Mouse (Mus musculus): Measurements from ENCODE around the gene Fabp1. TPM values are rescaled to one million over a fixed set of nuclear protein-coding genes. Genes with fewer than 3 reads are reported as not detected.

Gene Fabp1
- total and polyA plus RNA-seq, 2 experiments from 2014 or later: not detected

DNA sequence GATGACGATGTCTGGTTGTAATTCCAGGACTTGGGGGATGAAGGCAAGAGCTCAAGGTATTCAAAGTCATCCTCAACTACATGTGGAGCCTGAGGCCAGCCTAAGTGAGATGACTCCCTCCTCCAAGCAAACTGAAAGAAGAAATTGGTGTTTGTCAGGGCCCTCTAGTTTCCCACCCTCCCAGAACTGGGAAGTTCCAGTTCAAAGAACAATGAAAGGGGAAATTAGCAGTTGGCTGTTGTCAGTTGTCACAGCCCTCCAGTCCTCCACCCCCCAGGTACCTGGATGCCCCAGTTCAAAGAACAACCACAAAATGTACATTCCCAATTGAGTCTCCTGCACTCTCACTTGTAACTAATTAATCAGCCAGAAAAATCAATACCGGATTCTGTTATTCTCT lies 9.1 kb downstream of the Fabp1 start:
- Histone ChIP-seq H3K9ac (replicated peaks; ENCODE audit: low read length) (no peak overlapping the region), H3K4me1 (ENCODE audit: insufficient read depth, low read length) (no peaks in the 10 kb centered on the region), H3K4me3 (ENCODE audit: low read length) (no peak overlapping the region), H3K27me3 (ENCODE audit: insufficient read depth, low read length) (no peaks in the 10 kb centered on the region), H3K27ac (no peak overlapping the region), H3K9me3 (ENCODE audit: low read length) (no peaks in the 10 kb centered on the region), H3K4me2 (ENCODE audit: low read depth, low read length) (no peak overlapping the region), H3K36me3 (ENCODE audit: insufficient read depth, low read length) (no peaks in the 10 kb centered on the region)
- WGBS: 78% methylated on average over 2 of the region's 2 CpGs
- no peak for DNase-seq (ENCODE audit: low spot score)
- no peak for ATAC-seq
- no peak for TF ChIP-seq CTCF (IDR thresholded peaks at IDR 0.05; ENCODE audit: low read depth)

GRCm38 (mm10) chr6:71211917-71212316 lies 12.3 kb downstream of the Fabp1 start:
- H3K4me3 ChIP-seq (ENCODE audit: low read length): no peak overlapping the region
- no peak for ATAC-seq
- DNase-seq (ENCODE audit: low spot score): no peak
- no peaks in the 10 kb centered on the region for H3K4me1 ChIP-seq (ENCODE audit: insufficient read depth, low read length)
- TF ChIP-seq CTCF (IDR thresholded peaks at IDR 0.05; ENCODE audit: low read depth): no peak
- no peaks in the 10 kb centered on the region for H3K9me3 ChIP-seq (ENCODE audit: low read length)
- no peaks in the 10 kb centered on the region for H3K27me3 ChIP-seq (ENCODE audit: insufficient read depth, low read length)
- no peaks in the 10 kb centered on the region for H3K36me3 ChIP-seq (ENCODE audit: insufficient read depth, low read length)
- H3K27ac ChIP-seq: no peak overlapping the region
- WGBS: 50% methylated on average over 7 of the region's 7 CpGs
- H3K4me2 ChIP-seq (ENCODE audit: low read depth, low read length): no peak overlapping the region
- H3K9ac ChIP-seq (replicated peaks; ENCODE audit: low read length): no peak overlapping the region

DNA sequence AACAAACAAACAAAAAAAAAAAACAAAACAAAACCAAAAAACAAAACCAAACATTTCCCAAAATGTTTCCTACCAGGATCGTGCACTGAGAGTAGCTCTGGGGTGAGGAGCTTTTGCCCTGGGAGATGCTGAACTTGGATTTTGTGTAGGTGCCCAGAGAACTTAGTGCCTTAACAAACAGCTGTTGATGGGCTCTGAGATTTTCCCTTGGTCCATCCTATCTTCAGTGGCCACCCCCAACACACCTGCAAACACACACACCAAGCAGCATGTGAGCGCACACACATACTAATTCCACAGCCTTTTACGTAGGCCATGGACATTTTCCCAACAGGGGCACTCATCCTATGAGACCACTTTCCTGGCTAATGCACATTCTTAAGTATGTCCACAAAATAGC lies 12.8 kb downstream of the Fabp1 start:
- Histone ChIP-seq H3K4me2 (ENCODE audit: low read depth, low read length) (no peak overlapping the region), H3K36me3 (ENCODE audit: insufficient read depth, low read length) (no peaks in the 10 kb centered on the region), H3K27ac (no peak overlapping the region), H3K27me3 (ENCODE audit: insufficient read depth, low read length) (no peaks in the 10 kb centered on the region), H3K9ac (replicated peaks; ENCODE audit: low read length) (no peak overlapping the region), H3K4me1 (ENCODE audit: insufficient read depth, low read length) (no peaks in the 10 kb centered on the region), H3K4me3 (ENCODE audit: low read length) (no peak overlapping the region), H3K9me3 (ENCODE audit: low read length) (no peaks in the 10 kb centered on the region)
- DNase-seq (ENCODE audit: low spot score): no peak
- no peak for TF ChIP-seq CTCF (IDR thresholded peaks at IDR 0.05; ENCODE audit: low read depth)
- WGBS: 95% methylated on average over 3 of the region's 3 CpGs
- ATAC-seq: no peak

- no peaks in the 10 kb centered on the region for H3K27me3 ChIP-seq (ENCODE audit: insufficient read depth, low read length)
- 86% methylated on average over 4 of the region's 4 CpGs for WGBS
- no peak for ATAC-seq
These were observed 21.9 kb downstream of the Fabp1 start for GRCm38 (mm10) chr6:71221501-71221900.

GRCm38 (mm10) chr6:71224184-71224943 lies 24.7 kb downstream of the Fabp1 start:
- H3K4me1 ChIP-seq (ENCODE audit: insufficient read depth, low read length): no peaks in the 10 kb centered on the region
- no peak overlapping the region for H3K27ac ChIP-seq
- DNase-seq (ENCODE audit: low spot score): no peak
- no peak overlapping the region for H3K4me3 ChIP-seq (ENCODE audit: low read length)
- no peak overlapping the region for H3K4me2 ChIP-seq (ENCODE audit: low read depth, low read length)
- no peaks in the 10 kb centered on the region for H3K27me3 ChIP-seq (ENCODE audit: insufficient read depth, low read length)
- TF ChIP-seq CTCF (IDR thresholded peaks at IDR 0.05; ENCODE audit: low read depth): no peak
- no peaks in the 10 kb centered on the region for H3K9me3 ChIP-seq (ENCODE audit: low read length)
- H3K9ac ChIP-seq (replicated peaks; ENCODE audit: low read length): no peak overlapping the region
- WGBS: 74% methylated on average over 3 of the region's 3 CpGs
- H3K36me3 ChIP-seq (ENCODE audit: insufficient read depth, low read length): no peaks in the 10 kb centered on the region
- no peak for ATAC-seq

More at GRCm38 (mm10) chr6:71221501-71221900, 21.9 kb downstream of the Fabp1 start:
- H3K4me3 ChIP-seq (ENCODE audit: low read length): no peak overlapping the region
- no peak overlapping the region for H3K4me2 ChIP-seq (ENCODE audit: low read depth, low read length)
- H3K9ac ChIP-seq (replicated peaks; ENCODE audit: low read length): no peak overlapping the region
- no peaks in the 10 kb centered on the region for H3K36me3 ChIP-seq (ENCODE audit: insufficient read depth, low read length)
- DNase-seq (ENCODE audit: low spot score): no peak
- no peaks in the 10 kb centered on the region for H3K4me1 ChIP-seq (ENCODE audit: insufficient read depth, low read length)
- no peak overlapping the region for H3K27ac ChIP-seq
- no peaks in the 10 kb centered on the region for H3K9me3 ChIP-seq (ENCODE audit: low read length)
- TF ChIP-seq CTCF (IDR thresholded peaks at IDR 0.05; ENCODE audit: low read depth): no peak

DNA sequence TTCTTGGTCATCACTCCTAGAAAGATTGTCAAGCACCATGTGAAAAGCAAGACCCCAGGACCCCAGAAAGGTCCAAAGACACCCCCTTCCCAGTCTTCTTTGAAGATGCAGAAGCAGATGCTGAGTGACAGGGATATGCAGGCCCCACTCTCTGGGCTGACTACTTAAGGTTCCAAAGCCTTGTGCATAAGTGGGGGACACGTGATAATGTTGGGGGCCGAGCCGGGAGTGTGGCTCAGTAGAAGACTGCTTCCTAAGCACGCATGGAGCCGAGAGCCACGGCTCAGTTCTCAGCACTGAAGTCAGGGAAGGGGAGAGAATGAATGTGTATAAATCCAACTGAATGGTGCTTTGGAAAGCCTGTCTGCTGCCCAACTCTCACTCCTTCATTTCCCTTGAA lies 26.9 kb downstream of the Fabp1 start:
- Histone ChIP-seq H3K9ac (replicated peaks; ENCODE audit: low read length) (no peak overlapping the region), H3K27ac (no peak overlapping the region), H3K9me3 (ENCODE audit: low read length) (no peaks in the 10 kb centered on the region), H3K4me2 (ENCODE audit: low read depth, low read length) (no peak overlapping the region), H3K4me3 (ENCODE audit: low read length) (no peak overlapping the region), H3K36me3 (ENCODE audit: insufficient read depth, low read length) (no peaks in the 10 kb centered on the region), H3K27me3 (ENCODE audit: insufficient read depth, low read length) (no peaks in the 10 kb centered on the region), H3K4me1 (ENCODE audit: insufficient read depth, low read length) (no peaks in the 10 kb centered on the region)
- no peak for TF ChIP-seq CTCF (IDR thresholded peaks at IDR 0.05; ENCODE audit: low read depth)
- ATAC-seq (no peak), DNase-seq (ENCODE audit: low spot score) (no peak)
- WGBS: 39% methylated on average over 6 of the region's 6 CpGs

GRCm38 (mm10) chr6:71227157-71227770 lies 27.6 kb downstream of the Fabp1 start:
- no peaks in the 10 kb centered on the region for H3K36me3 ChIP-seq (ENCODE audit: insufficient read depth, low read length)
- H3K27me3 ChIP-seq (ENCODE audit: insufficient read depth, low read length): no peaks in the 10 kb centered on the region
- ATAC-seq (no peak), DNase-seq (ENCODE audit: low spot score) (no peak)
- no peak overlapping the region for H3K4me3 ChIP-seq (ENCODE audit: low read length)
- 12% methylated on average over 7 of the region's 7 CpGs for whole genome bisulfite sequencing
- TF ChIP-seq CTCF (IDR thresholded peaks at IDR 0.05; ENCODE audit: low read depth): no peak
- no peaks in the 10 kb centered on the region for H3K9me3 ChIP-seq (ENCODE audit: low read length)
- no peak overlapping the region for H3K27ac ChIP-seq
- no peak overlapping the region for H3K4me2 ChIP-seq (ENCODE audit: low read depth, low read length)
- no peaks in the 10 kb centered on the region for H3K4me1 ChIP-seq (ENCODE audit: insufficient read depth, low read length)
- H3K9ac ChIP-seq (replicated peaks; ENCODE audit: low read length): no peak overlapping the region
